Mouse (Mus musculus): ENCODE data around the gene Hnrnpa2b1. TPM values are rescaled to one million over a fixed set of nuclear protein-coding genes. Genes with fewer than 3 reads are reported as not detected.
"Not testable (repeated sequence)": the region's sequence is repeated elsewhere in the genome, so short reads cannot be mapped to it uniquely, and the experiment has no call there.

Gene Hnrnpa2b1
- polyA plus RNA-seq, 1 experiment from 2014 or later, result 2,108 TPM

DNA sequence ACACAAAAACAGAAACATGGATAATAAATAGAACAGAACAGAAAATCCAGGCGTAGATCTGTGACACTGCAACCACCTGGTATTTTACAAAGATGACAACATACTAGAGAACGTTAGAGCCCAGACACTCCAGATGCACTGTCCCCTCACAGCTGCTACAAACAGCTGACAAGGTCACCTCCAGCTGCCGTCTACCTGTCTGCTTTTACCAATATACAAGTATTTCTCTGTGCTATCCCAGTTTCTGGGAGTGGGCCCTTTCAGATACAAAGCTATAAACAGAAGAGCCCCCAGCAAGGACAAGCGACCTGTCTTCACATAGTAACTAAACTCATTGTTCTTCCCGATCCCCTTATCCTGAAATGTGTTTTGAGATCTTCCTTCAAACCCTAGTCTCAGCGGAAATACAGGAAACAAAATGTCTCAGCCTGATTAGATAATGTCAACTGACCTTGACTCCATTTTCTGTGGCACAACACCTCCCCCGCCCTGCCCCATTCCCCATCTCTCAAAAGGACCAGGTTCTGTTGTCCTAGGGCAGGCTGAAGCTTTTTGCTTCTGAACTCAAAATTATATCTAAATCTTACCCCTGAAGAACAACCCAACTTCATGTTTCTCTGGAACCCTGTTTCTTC is 16.5 kb upstream of the Hnrnpa2b1 start:
- no peak overlapping the region for H3K4me3 ChIP-seq
- H3K9me3 ChIP-seq, result peaks cover 8% of the 10 kb centered on the region; the same call in 1 of the 2 replicates
- H3K9ac ChIP-seq, result no peak overlapping the region
- H3K27ac ChIP-seq, result no peak overlapping the region
- H3K4me2 ChIP-seq (replicated peaks), result no peak overlapping the region
- no peaks in the 10 kb centered on the region for H3K27me3 ChIP-seq
- peaks cover 7% of the 10 kb centered on the region; the same call in 1 of the 2 replicates for H3K4me1 ChIP-seq
- ATAC-seq (ENCODE audit: low FRiP score, low read depth), result no peak
- 73% methylated on average over 7 of the region's 7 CpGs for WGBS
- H3K36me3 ChIP-seq, result peaks cover 21% of the 10 kb centered on the region

DNA sequence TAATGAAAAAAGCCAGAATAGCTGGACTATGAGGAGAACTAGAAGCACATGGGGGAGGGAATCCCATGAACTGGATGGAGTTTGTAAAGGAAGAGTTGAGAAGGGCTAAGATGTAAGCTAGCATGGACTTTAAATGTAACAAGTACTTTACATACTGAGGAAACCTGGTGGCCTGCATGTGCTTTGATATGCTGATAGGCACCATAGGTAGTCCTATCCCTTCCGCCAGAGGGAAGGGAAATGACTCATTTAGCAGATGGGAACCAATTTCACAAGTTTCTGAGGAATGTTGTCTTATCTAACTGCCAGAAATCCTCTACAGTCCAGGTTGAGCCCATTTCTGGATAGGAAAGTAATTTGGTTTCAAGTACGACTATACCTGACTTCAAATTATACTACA is 16.0 kb upstream of the Hnrnpa2b1 start:
- Histone ChIP-seq H3K4me2 (replicated peaks) (no peak overlapping the region), H3K4me3 (no peak overlapping the region), H3K36me3 (peaks cover 27% of the 10 kb centered on the region), H3K9ac (no peak overlapping the region), H3K4me1 (peaks cover 7% of the 10 kb centered on the region; the same call in 1 of the 2 replicates), H3K27ac (no peak overlapping the region), H3K27me3 (no peaks in the 10 kb centered on the region), H3K9me3 (peaks cover 8% of the 10 kb centered on the region; the same call in 1 of the 2 replicates)
- WGBS, result 57% methylated on average over 2 of the region's 2 CpGs
- ATAC-seq (ENCODE audit: low FRiP score, low read depth), result no peak

DNA sequence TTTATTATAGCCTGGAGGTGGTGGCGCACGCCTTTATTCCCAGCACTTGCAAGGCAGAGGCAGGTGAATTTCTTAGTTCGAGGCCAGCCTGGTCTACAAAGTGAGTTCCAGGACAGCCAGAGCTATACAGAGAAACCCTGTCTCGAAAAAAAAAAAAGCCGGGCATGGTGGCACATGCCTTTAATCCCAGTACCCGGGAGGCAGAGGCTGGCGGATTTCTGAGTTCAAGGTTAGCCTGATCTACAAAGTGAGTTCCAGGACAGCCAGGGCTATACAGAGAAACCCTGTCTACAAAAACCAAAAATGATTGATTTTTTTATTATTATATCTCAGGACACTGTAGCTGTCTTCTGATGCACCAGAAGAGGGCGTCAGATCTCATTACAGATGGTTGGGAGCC is 14.9 kb upstream of the Hnrnpa2b1 start:
- H3K9me3 ChIP-seq; ATAC-seq (ENCODE audit: low FRiP score, low read depth); H3K4me1 ChIP-seq; H3K9ac ChIP-seq; H3K27me3 ChIP-seq; H3K4me3 ChIP-seq; H3K27ac ChIP-seq; H3K4me2 ChIP-seq (replicated peaks): not testable (repeated sequence)
- H3K36me3 ChIP-seq, result peaks cover 38% of the 10 kb centered on the region
- 90% methylated on average over 8 of the region's 8 CpGs for WGBS

DNA sequence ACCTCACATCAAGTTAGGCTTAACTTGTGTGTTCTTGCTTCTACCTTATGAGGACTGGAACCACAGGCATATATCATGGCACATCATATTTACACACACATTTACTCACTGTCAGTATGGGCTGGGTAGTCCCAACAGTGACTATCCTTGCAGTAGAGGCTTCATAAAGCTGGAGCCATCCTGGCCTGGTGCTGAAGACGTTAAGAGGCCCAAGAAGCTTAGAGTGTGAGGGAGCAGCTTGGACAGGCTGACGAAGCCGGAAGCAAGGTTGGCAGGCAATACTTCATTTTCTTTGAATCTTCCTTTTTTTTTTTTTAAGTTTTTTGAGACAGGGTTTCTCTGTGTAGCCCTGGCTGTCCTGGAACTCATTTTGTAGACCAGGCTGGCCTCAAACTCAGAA is 14.2 kb upstream of the Hnrnpa2b1 start:
- no peak overlapping the region for H3K9ac ChIP-seq
- H3K4me2 ChIP-seq (replicated peaks), result no peak overlapping the region
- peaks cover 45% of the 10 kb centered on the region for H3K36me3 ChIP-seq
- peaks cover 8% of the 10 kb centered on the region; the same call in 1 of the 2 replicates for H3K9me3 ChIP-seq
- no peak overlapping the region for H3K4me3 ChIP-seq
- WGBS, result 97% methylated on average over 3 of the region's 3 CpGs
- H3K27me3 ChIP-seq, result no peaks in the 10 kb centered on the region
- H3K4me1 ChIP-seq, result no peaks in the 10 kb centered on the region
- no peak for ATAC-seq (ENCODE audit: low FRiP score, low read depth)
- H3K27ac ChIP-seq, result no peak overlapping the region

DNA sequence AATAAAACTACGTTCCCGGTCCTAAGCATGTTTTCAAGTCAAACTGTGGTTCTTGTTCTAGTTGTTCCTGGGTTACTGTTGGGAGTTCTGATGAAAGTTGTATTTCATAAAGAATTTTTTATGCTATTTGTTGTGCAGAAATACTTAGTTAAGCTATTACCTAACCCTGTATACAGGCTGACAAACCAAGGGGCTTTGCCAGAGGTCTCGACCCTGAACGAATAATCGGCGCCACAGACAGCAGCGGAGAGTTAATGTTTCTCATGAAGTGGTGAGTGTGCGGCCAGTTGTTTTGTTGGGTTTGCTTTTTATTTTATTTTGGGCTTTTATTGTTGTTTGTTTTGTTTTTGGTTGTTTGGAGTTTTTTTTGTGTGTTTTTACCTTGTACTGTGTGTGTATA is 11.9 kb upstream of the Hnrnpa2b1 start:
- no peak overlapping the region for H3K4me3 ChIP-seq
- no peak overlapping the region for H3K27ac ChIP-seq
- ATAC-seq (ENCODE audit: low FRiP score, low read depth), result no peak
- H3K4me2 ChIP-seq (replicated peaks), result no peak overlapping the region
- 89% methylated on average over 8 of the region's 8 CpGs for WGBS
- H3K27me3 ChIP-seq, result no peaks in the 10 kb centered on the region
- no peak overlapping the region for H3K9ac ChIP-seq
- H3K9me3 ChIP-seq, result no peaks in the 10 kb centered on the region
- peaks cover 62% of the 10 kb centered on the region for H3K36me3 ChIP-seq
- no peaks in the 10 kb centered on the region for H3K4me1 ChIP-seq

DNA sequence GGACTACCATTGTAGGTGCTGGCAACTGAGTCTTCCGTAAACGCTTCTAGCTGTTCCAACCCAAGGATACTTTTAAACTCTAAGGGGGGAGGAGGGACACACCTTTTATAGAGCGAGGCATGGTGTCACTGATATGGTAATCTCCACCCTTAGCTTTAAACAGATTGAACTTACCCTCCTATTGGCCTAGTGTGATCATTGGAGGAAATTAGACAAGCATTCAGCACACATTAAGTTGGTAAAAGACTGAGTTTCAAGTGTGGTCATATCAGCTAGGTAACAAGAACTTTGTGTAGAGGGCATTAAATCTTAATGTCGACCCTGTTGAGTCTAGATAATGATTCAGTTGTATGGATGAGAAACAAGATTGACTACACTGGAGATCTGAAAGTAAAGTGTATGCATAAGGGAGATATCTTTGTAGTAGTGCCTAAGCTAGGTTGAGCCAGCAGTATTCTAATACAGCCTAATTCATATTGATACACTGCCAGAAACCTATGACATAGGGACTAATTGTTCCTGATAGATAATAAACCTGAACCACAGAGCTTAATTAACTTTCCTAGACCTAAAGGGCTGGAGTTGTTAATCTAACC is 9.5 kb upstream of the Hnrnpa2b1 start:
- WGBS, result 92% methylated on average over 4 of the region's 4 CpGs
- no peak for ATAC-seq (ENCODE audit: low FRiP score, low read depth)
- H3K36me3 ChIP-seq, result peaks cover 78% of the 10 kb centered on the region

DNA sequence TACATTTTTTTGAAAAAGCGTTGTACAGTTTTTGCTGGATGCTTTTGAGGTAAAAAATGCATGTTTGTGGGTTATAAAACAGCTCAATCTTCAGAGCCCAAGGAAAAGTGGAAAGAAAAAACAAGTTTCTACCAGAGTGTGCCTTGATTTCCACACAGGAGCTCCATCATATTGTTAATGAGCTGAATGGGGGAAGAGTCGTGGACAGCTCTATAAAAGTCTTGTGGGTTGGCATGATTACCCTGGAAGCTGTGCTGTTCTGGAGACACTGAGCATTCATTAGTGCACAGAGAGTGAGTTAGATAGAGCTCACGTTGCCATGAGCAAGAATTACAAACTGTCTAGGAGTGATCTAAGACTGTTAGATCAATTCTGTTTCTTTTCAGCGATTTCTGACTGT is 2.5 kb upstream of the Hnrnpa2b1 start:
- no peak for ATAC-seq (ENCODE audit: low FRiP score, low read depth)
- Histone ChIP-seq H3K4me3 (peak overlapping the region; percentile 92), H3K4me2 (replicated peaks) (peak overlapping the region; percentile 73), H3K9ac (peak overlapping the region; percentile 99), H3K27me3 (no peaks in the 10 kb centered on the region), H3K9me3 (no peaks in the 10 kb centered on the region), H3K36me3 (peaks cover 50% of the 10 kb centered on the region), H3K4me1 (peaks cover 20% of the 10 kb centered on the region), H3K27ac (peak overlapping the region; percentile 22; the same call in 1 of the 2 replicates)
- 50% methylated on average over 4 of the region's 4 CpGs for WGBS

More for the DNA sequence above, 9.5 kb upstream of the Hnrnpa2b1 start:
- H3K4me3 ChIP-seq, result no peak overlapping the region
- no peaks in the 10 kb centered on the region for H3K27me3 ChIP-seq
- no peaks in the 10 kb centered on the region for H3K4me1 ChIP-seq
- no peak overlapping the region for H3K9ac ChIP-seq
- no peaks in the 10 kb centered on the region for H3K9me3 ChIP-seq
- no peak overlapping the region for H3K4me2 ChIP-seq (replicated peaks)
- H3K27ac ChIP-seq, result no peak overlapping the region

DNA sequence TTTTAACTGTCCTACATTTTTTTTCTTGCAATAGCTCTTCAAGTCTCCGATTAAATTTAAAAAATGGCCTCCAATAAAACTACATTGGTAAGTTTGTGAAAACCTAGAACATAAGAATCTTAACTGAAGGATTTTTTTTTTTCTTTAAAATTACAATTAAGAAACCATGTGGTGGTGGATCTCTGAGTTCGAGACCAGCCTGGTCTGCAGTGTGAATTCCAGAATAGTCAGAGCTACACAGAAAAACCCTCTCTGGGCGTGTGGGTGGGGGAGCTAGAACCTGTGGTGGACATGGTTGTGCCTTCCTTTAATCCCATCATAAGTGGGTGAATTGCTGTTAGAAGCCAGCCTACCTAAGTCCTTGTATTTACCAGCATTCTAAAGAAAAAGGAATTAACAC is 2.1 kb upstream of the Hnrnpa2b1 start:
- Histone ChIP-seq H3K9ac (peak overlapping the region; percentile 99), H3K36me3 (peaks cover 50% of the 10 kb centered on the region), H3K27me3 (no peaks in the 10 kb centered on the region), H3K27ac (peak overlapping the region; percentile 22; the same call in 1 of the 2 replicates), H3K9me3 (no peaks in the 10 kb centered on the region), H3K4me2 (replicated peaks) (peak overlapping the region; percentile 73), H3K4me3 (peak overlapping the region; percentile 92), H3K4me1 (peaks cover 23% of the 10 kb centered on the region)
- 10% methylated on average over 3 of the region's 3 CpGs for WGBS
- ATAC-seq (ENCODE audit: low FRiP score, low read depth), result no peak

DNA sequence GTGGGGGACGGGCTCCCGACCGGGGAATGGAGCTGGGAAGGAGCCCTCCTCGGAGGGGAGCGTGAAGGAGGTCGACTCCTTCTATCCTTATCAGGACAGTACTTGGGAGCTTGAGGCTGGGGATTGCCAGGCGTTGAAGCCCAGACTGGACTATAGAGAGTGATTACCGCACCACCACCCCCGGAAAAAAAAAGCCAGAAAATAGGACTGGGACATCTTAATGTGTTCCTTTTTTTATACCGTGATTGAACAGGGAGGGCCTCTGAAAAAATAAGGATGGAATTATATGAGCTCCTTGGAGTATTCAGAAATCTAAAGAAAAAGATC is 1.4 kb upstream of the Hnrnpa2b1 start:
- H3K9ac ChIP-seq, result peak overlapping the region; percentile 99
- peak overlapping the region; percentile 73 for H3K4me2 ChIP-seq (replicated peaks)
- no peaks in the 10 kb centered on the region for H3K27me3 ChIP-seq
- H3K27ac ChIP-seq, result peak overlapping the region; percentile 100
- no peaks in the 10 kb centered on the region for H3K9me3 ChIP-seq
- ATAC-seq (ENCODE audit: low FRiP score, low read depth), result no peak
- H3K4me3 ChIP-seq, result peak overlapping the region; percentile 92
- H3K36me3 ChIP-seq, result peaks cover 51% of the 10 kb centered on the region
- peaks cover 30% of the 10 kb centered on the region for H3K4me1 ChIP-seq
- under 1% methylated on average over 10 of the region's 10 CpGs for WGBS

DNA sequence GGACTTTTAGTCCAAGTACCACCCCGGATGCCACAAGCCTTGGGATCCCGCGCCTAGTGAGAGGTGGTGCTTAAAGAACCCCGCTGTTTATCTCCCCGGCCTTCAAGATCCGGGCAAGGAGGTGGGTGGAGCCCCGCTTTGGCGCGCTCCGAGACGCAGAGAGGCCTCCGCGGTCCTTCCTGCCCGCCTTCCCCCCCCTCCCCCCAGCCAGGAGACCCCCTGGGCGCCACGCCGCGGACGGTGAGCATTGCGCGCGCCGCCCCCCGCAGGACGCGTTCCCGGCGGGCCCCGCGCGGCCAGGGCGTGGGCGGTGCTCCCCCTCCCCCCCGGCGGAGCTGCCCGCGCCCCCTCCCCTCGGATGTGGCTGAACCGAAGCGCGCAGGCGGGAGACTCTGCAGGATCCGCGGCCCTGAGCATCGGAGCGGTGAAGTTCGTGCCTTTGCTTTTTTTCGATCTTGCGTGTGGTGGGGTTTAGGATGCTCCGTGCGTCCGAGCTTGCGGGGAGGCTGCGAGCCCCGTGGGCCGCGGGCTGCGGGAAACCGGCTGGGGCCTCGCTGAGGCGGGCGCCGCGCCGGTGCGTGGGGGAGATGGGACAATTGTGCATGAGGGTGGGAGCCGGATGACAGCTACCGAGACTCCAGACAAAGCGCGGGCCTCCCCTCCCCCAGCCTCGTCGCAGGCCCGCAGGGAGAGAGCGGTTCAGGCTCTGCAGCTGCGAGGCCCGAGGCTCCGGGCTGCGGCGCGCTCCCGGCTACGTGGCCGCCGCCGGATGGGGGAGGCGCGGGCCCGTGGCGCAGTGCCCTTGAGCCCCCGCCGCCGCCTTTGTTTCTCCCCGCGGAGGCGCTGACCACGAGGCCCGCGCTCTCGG is 851 bp upstream of the Hnrnpa2b1 start, which contains the start of gene Cbx3:
Cbx3 (plus strand) TSS at position 50 of the 868 bp plus-strand sequence.
- ATAC-seq (ENCODE audit: low FRiP score, low read depth), result peak; percentile 86
- peaks cover 52% of the 10 kb centered on the region for H3K36me3 ChIP-seq
- under 1% methylated on average over 60 of the region's 99 CpGs for WGBS

DNA sequence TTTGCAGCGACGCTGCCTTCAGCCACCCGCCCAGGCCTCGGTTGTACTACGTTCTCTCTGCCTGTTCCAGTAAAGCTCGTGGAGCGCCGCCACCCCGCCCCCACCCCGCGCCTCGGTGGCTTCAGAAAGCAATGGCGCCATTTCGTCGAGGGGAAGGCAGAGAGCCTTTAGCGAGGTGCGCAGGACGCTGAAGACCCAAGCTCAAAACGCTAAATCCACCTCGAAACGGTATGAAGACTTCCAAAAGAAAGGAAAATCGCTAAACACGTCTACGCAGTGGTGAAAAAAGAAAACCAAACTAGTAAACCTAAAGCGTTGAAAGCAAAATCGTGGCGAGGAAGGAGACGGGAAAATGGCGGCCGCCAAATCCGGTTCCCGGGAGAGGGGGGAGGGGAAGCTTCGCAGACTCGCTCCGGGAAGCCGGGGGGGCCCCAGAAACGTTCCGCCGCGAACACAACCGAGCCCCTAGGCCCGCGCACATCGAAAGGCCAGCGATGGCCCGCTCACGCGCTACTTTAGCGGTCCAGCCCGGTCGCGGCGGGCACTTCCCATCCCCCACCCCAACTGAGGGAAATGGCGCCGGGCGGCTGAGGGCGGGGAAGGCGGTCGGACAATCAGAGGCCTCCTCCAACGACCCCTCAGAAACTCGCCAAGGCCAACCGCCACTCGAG is 668 bp downstream of the Hnrnpa2b1 start:
- Histone ChIP-seq H3K4me3 (peak overlapping the region; percentile 92), H3K9ac (peak overlapping the region; percentile 100), H3K36me3 (peaks cover 47% of the 10 kb centered on the region), H3K9me3 (no peaks in the 10 kb centered on the region), H3K27ac (peak overlapping the region; percentile 100), H3K4me1 (peaks cover 43% of the 10 kb centered on the region), H3K4me2 (replicated peaks) (peak overlapping the region; percentile 55), H3K27me3 (no peaks in the 10 kb centered on the region)
- ATAC-seq (ENCODE audit: low FRiP score, low read depth), result no peak
- WGBS, result under 1% methylated on average over 62 of the region's 63 CpGs

More for the DNA sequence above, 851 bp upstream of the Hnrnpa2b1 start, which contains the start of gene Cbx3:
- Histone ChIP-seq H3K9me3 (no peaks in the 10 kb centered on the region), H3K4me1 (peaks cover 36% of the 10 kb centered on the region), H3K4me2 (replicated peaks) (peak within 1 kb of the TSS; percentile 73), H3K27me3 (no peaks in the 10 kb centered on the region), H3K4me3 (peak within 1 kb of the TSS; percentile 92), H3K27ac (peak within 1 kb of the TSS; percentile 100), H3K9ac (peak within 1 kb of the TSS; percentile 100)

Measured in limb, embryonic 13.5 days (tissue).